Mouse (Mus musculus) embryonic facial prominence, embryonic 13.5 days (tissue): ENCODE data around the gene Ccnd3. TPM values are rescaled to one million over a fixed set of nuclear protein-coding genes. Genes with fewer than 3 reads are reported as not detected.

Experiments
- ATAC-seq: fragments of 200-750 bp; cut with Nextera tagmentation; 2 replicates; pipeline ENCODE4 v1.8.0; 2017; ENCODE audit warnings: low read depth; ENCODE audit not compliant: insufficient number of reproducible peaks, insufficient read depth, low FRiP score, low TSS enrichment
- H3K27ac ChIP-seq: fragments of 300-500 bp; sonication (generic); 2 replicates; pipeline ENCODE4 v1.5.1; 2015; ENCODE audit warnings: moderate library complexity, mild to moderate bottlenecking, inconsistent platforms
- H3K27me3 ChIP-seq: fragments of 300-500 bp; sonication (generic); 2 replicates; pipeline ENCODE4 v1.6.1; 2015; ENCODE audit warnings: mild to moderate bottlenecking, inconsistent platforms
- H3K36me3 ChIP-seq: fragments of 300-500 bp; sonication (generic); 2 replicates; pipeline ENCODE4 v1.6.1; 2015; ENCODE audit warnings: mild to moderate bottlenecking, inconsistent platforms
- H3K4me1 ChIP-seq: fragments of 300-500 bp; sonication (generic); 2 replicates; pipeline ENCODE4 v1.6.1; 2015; ENCODE audit warnings: inconsistent platforms
- H3K4me2 ChIP-seq: fragments of 300-500 bp; sonication (generic); 2 replicates; pipeline ENCODE4 v1.6.1; 2015; ENCODE audit warnings: moderate library complexity, mild to moderate bottlenecking, inconsistent platforms
- H3K4me3 ChIP-seq: fragments of 300-500 bp; sonication (generic); 2 replicates; pipeline ENCODE4 v1.5.1; 2015; ENCODE audit warnings: mild to moderate bottlenecking, inconsistent platforms
- H3K9ac ChIP-seq: fragments of 300-500 bp; sonication (generic); 2 replicates; pipeline ENCODE4 v1.6.1; 2015; ENCODE audit warnings: mild to moderate bottlenecking, inconsistent platforms
- H3K9me3 ChIP-seq: fragments of 300-500 bp; sonication (generic); 2 replicates; pipeline ENCODE4 v1.6.1; 2016; ENCODE audit warnings: inconsistent platforms
- WGBS: fragments of 180-500 bp; shearing (Covaris S2); methylation state at CpG from one replicate; pipeline ENCODE4 v1.1.7; 2015; ENCODE audit warnings: mixed read lengths; 5-methylcytosine and 5-hydroxymethylcytosine counted together
- polyA plus RNA-seq: library from polyadenylated mRNA; unstranded; fragments of >200 nt; fragmentation: Nextera tagmentation; extraction: Ambion mirVana; gene quantifications from 2 replicates; pipeline ENCODE4 v1.2.1, GENCODE M21; 2015

Gene Ccnd3
- polyA plus RNA-seq, 1 experiment from 2014 or later, result 377 TPM

DNA sequence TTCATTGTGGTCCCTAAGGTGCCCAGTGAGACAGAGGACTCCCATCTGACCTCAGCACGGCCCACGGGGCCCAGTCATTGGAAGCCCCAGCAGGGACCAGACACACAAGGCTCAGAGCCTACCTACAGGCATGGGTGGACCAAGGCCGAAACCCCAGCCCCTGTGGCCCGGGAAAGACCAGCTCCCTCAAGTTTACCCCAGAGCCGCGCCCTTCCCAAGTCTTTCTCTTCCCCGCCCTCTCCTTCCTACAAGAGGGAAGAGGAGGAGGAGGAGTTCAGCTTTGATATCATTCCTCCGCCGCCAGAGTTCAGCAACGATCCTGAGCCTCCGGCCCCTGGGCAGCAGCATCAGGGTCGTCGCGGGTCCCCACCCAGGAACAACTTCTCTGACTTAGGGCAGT is 36.8 kb upstream of the Ccnd3 start:
- Histone ChIP-seq H3K4me2 (peak overlapping the region; percentile 48), H3K27me3 (peaks cover 33% of the 10 kb centered on the region), H3K36me3 (no peaks in the 10 kb centered on the region), H3K4me3 (peak overlapping the region; percentile 34), H3K9ac (peak overlapping the region; percentile 44; the same call in 1 of the 2 replicates), H3K27ac (no peak overlapping the region), H3K4me1 (peaks cover 46% of the 10 kb centered on the region), H3K9me3 (no peaks in the 10 kb centered on the region)
- WGBS, result 19% methylated on average over 14 of the region's 14 CpGs
- ATAC-seq, result no peak

DNA sequence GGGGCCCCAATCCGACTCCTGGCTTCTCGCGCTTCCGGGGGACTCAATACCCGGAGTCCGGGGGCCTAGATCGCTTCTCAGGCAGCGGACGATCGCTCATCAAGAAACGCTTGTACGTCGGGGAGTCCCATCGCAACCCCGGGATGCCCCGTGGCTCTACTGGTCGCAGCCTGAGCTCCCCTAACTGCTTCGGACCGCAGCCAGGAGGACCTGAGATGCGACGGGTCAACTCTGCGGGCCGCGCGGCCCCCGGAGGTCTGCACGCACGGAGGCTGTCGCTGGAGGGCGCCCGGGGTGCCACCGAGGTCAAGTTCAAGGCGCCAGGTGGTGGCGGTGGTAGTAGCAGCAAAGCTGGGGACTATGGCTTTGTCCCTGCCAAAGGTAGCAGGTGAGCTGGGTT is 36.4 kb upstream of the Ccnd3 start:
- peaks cover 33% of the 10 kb centered on the region for H3K27me3 ChIP-seq
- H3K4me2 ChIP-seq, result peak overlapping the region; percentile 48
- peaks cover 48% of the 10 kb centered on the region for H3K4me1 ChIP-seq
- peak overlapping the region; percentile 34 for H3K4me3 ChIP-seq
- H3K36me3 ChIP-seq, result no peaks in the 10 kb centered on the region
- no peak for ATAC-seq
- peak overlapping the region; percentile 44; the same call in 1 of the 2 replicates for H3K9ac ChIP-seq
- no peak overlapping the region for H3K27ac ChIP-seq
- no peaks in the 10 kb centered on the region for H3K9me3 ChIP-seq
- WGBS, result 13% methylated on average over 34 of the region's 34 CpGs

DNA sequence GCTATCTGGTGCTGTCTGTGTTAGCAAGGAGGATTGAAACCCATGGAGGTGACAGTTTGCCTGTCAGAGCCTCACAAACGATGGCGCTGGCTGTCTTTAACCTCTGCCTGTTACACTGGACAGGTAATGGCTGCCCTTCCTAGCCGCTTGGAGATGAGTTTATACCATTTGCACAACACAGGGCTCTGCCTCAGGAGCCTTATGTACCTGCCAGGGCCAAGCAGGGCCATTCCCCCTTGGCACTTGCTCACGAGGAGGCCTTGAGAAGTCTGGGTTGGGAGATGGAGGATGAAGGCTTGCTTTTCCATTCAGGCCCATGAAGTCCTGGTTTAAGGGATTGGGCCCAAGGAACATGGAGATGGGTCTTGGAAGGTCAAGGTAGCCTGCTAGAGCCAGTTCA is 35.2 kb upstream of the Ccnd3 start:
- Histone ChIP-seq H3K36me3 (no peaks in the 10 kb centered on the region), H3K4me3 (no peak overlapping the region), H3K27me3 (peaks cover 33% of the 10 kb centered on the region), H3K9me3 (no peaks in the 10 kb centered on the region; the same call in 1 of the 2 replicates), H3K4me2 (no peak overlapping the region), H3K27ac (no peak overlapping the region), H3K4me1 (peaks cover 48% of the 10 kb centered on the region), H3K9ac (no peak overlapping the region)
- 91% methylated on average over 4 of the region's 4 CpGs for WGBS
- no peak for ATAC-seq

DNA sequence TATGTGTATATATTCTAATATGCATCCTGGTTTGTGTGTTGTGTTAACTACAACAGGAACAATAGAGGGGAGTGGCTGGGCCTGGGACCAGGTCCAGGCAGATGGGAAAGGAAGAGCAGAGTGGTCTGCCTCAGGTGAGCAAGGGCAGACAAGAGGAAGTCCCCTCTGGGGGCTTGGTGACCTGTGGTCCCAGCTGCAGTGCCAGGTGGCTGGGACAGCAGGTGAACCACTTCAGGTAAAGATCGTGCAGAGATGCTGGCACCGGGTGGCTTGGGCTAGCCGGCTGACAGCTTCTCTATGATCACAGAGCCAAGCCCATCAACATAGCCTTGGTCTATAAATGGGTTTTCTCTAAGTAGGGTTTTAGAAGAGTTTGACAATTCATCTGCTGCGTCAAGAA is 34.7 kb upstream of the Ccnd3 start:
- H3K4me3 ChIP-seq, result no peak overlapping the region
- H3K4me1 ChIP-seq, result peaks cover 47% of the 10 kb centered on the region
- peaks cover 33% of the 10 kb centered on the region for H3K27me3 ChIP-seq
- WGBS, result 84% methylated on average over 4 of the region's 4 CpGs
- ATAC-seq, result no peak
- H3K9ac ChIP-seq, result no peak overlapping the region
- H3K36me3 ChIP-seq, result no peaks in the 10 kb centered on the region
- H3K4me2 ChIP-seq, result no peak overlapping the region
- no peak overlapping the region for H3K27ac ChIP-seq
- no peaks in the 10 kb centered on the region; the same call in 1 of the 2 replicates for H3K9me3 ChIP-seq

DNA sequence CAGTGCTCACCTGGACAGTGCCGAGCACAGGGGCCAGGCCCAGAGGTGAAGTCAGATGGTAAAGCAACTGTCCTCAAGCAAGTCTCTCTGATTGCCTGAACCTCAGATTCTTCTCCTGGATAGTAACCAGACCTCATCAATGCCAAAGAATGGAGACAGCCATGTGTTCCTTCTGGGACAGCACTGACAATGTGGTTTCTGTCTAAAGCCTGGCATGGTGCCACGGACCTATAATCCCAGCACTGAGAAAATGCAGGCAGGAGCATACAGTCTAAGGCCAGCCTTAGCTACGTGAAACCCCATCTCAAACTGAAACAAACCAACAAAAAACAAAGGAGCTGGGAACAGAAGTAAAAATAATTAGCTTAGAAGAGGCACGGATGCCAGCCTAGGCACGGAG is 34.2 kb upstream of the Ccnd3 start:
- WGBS, result 47% methylated on average over 5 of the region's 5 CpGs
- no peak for ATAC-seq
- no peaks in the 10 kb centered on the region for H3K36me3 ChIP-seq
- H3K9me3 ChIP-seq, result no peaks in the 10 kb centered on the region; the same call in 1 of the 2 replicates
- no peak overlapping the region for H3K4me3 ChIP-seq
- peaks cover 41% of the 10 kb centered on the region for H3K4me1 ChIP-seq
- peaks cover 33% of the 10 kb centered on the region for H3K27me3 ChIP-seq
- H3K27ac ChIP-seq, result peak overlapping the region; percentile 66; the same call in 1 of the 2 replicates
- no peak overlapping the region for H3K4me2 ChIP-seq
- no peak overlapping the region for H3K9ac ChIP-seq

DNA sequence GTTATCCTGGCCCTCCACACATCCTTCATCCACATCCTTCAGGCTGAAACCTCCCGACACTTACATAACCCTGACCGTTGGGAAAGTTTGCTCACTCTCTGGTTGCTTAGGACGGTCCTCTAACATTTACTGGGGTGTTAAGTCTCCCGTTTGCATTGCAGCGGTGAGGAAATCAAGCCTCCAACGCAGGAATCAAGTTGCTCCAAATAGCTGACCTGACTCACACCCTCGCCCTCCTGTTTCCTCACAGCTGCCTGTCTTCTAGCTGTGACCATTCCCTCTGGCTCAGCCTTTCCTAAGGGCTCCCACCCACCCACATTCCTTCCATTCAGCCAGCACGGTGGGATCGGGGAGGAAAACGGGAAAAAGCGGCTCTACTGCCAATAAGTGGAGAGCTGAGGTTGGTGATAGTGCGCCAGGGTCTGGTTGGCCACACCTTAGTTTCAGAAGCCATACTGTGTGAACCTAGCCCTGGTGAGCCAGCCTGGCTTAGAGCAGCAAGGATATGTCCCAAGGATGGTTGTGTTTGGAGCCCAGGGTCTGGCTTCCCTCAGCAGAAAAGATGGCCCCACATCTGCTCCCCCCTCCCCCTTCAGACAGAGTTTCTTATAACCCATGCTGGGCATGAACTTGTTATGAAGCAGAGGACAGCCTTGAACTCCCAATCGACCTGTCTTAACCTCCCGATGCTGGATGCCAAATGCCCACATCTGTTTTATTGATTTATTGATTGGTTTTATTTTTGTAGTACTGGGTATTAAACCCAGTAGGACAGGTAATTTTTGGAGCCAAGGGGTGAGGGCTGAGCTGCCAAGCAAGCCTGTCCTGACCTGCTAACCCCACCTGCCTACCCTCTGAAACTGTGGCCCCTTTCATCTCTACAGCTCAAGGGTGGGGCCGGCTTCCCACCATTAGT is 32.2 kb upstream of the Ccnd3 start:
- no peaks in the 10 kb centered on the region for H3K36me3 ChIP-seq
- 46% methylated on average over 15 of the region's 15 CpGs for WGBS

DNA sequence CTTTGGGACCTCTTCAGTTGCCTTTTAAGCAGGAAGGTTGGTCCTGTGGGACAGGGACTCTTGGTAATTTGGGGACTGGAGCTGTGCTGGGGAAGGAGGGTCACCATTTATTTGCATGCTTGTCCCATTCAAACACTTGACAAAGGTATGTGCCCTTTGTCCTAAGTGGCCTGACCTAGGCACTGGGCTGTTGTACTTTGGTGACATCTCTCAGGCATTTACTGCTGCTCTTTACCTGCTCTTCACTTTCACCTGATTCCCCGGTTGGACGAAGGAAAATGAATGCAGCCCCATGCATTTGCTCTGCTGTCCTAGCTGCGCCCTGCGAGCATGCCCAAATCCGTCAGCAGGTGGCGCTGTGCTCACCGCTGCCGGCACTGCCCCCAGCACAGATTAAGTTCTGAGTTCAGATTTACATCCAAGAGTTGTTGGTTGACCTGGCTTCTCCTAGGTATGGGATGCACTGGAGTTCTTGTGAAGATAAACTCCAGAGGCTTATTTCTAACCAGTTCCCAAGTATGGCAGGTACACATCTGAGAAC is 31.3 kb upstream of the Ccnd3 start:
- WGBS, result 14% methylated on average over 8 of the region's 8 CpGs
- no peaks in the 10 kb centered on the region; the same call in 1 of the 2 replicates for H3K9me3 ChIP-seq

More for the DNA sequence above, 32.2 kb upstream of the Ccnd3 start:
- peaks cover 22% of the 10 kb centered on the region for H3K27me3 ChIP-seq
- H3K4me1 ChIP-seq, result peaks cover 32% of the 10 kb centered on the region
- no peak overlapping the region for H3K9ac ChIP-seq
- no peak overlapping the region for H3K27ac ChIP-seq
- H3K4me2 ChIP-seq, result no peak overlapping the region
- 0 out of 2 replicates have a peak, but pooled peaks have one; percentile 27 for ATAC-seq
- no peak overlapping the region for H3K4me3 ChIP-seq
- no peaks in the 10 kb centered on the region; the same call in 1 of the 2 replicates for H3K9me3 ChIP-seq

DNA sequence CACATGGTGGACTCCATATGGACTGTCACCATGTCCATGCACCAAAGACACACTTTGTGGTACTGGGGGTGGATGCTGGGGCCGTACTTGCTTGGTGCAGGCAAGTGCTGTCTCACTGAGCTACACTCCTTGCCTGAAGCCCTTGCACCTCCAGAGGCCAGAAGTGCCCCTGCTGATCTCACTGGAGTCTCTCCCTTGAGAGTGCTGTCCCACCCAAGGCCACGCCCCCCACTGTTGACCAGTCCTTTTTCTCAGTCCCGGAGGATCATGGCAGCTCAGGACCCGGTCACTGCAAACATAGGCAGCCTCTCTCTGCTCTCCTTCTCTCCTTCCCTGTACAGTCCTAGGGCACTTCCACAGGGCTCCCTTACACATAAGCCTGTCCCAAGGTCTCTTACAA is 30.6 kb upstream of the Ccnd3 start:
- Histone ChIP-seq H3K4me1 (peaks cover 20% of the 10 kb centered on the region), H3K9ac (no peak overlapping the region), H3K4me3 (no peak overlapping the region), H3K4me2 (no peak overlapping the region), H3K36me3 (no peaks in the 10 kb centered on the region), H3K27me3 (peaks cover 6% of the 10 kb centered on the region), H3K9me3 (no peaks in the 10 kb centered on the region; the same call in 1 of the 2 replicates), H3K27ac (no peak overlapping the region)
- 84% methylated on average over 4 of the region's 4 CpGs for WGBS
- ATAC-seq, result no peak

More for the DNA sequence above, 31.3 kb upstream of the Ccnd3 start:
- Histone ChIP-seq H3K4me3 (no peak overlapping the region), H3K27ac (no peak overlapping the region), H3K4me2 (no peak overlapping the region), H3K4me1 (peaks cover 26% of the 10 kb centered on the region), H3K27me3 (peaks cover 14% of the 10 kb centered on the region), H3K9ac (no peak overlapping the region), H3K36me3 (no peaks in the 10 kb centered on the region)
- ATAC-seq, result no peak

DNA sequence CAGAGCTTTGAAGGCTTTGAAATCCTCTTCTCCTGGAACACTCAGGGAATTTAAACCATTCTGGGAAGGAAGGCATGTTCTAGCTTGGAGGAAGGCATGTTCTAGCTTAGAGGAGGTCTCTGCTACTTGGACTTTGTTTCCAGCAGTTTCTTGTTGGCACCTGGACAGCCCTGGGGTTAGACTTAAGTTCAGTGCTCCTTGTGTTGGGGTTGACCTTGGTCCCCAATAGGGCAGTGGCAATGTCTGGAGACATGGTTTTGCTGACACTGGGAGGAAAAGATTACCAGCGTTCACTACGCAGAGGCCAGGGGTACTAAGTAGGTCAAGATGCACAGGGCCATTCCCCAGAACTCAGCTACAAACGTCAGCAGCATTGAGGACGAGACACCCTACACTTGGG is 29.7 kb upstream of the Ccnd3 start:
- Histone ChIP-seq H3K9ac (no peak overlapping the region), H3K4me2 (no peak overlapping the region), H3K36me3 (no peaks in the 10 kb centered on the region), H3K4me1 (peaks cover 18% of the 10 kb centered on the region), H3K27me3 (no peaks in the 10 kb centered on the region), H3K27ac (no peak overlapping the region), H3K9me3 (no peaks in the 10 kb centered on the region; the same call in 1 of the 2 replicates), H3K4me3 (no peak overlapping the region)
- WGBS, result 84% methylated on average over 4 of the region's 4 CpGs
- ATAC-seq, result no peak

DNA sequence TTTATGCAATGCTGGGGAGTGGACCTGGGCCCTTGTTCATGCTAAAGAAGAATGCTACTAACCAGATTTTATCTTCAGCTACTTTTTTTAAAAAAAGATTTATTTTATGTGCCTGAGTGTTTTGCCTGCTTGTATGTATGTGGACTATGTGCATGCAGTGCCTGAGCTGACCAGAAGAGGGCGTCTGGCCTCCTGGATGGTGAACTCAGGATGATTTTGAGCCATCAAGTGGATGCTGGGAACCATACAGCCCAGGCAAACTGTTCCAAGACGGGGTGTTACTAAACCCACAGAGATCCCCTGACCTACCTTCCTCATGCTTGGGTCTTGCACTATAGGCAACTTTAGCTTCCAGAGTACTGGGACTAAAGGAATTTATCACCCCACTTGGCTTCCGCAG is 29.1 kb upstream of the Ccnd3 start:
- H3K4me2 ChIP-seq, result no peak overlapping the region
- no peak for ATAC-seq
- WGBS, result 56% methylated on average over 3 of the region's 3 CpGs

DNA sequence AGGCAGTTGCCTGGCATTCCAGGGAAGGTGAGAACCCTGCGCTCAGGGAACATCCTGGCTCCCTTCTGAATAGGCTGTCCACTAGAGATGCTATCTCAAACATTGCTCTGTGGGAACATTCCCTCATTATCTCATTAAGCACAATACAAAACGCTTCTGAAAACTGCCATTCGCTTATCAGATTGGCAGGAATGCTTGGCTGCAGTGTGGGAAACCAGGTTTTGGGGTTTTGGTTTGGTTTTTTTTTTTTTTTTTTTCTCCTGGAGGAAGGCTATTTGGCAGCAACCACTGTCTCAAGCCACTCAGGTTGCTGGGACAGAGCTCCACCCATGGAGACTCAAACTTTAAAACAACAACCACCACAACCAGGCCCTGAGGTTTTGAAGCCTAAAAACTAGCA is 25.0 kb upstream of the Ccnd3 start:
- no peak overlapping the region for H3K4me2 ChIP-seq
- H3K4me3 ChIP-seq, result no peak overlapping the region
- H3K4me1 ChIP-seq, result peaks cover 10% of the 10 kb centered on the region; the same call in 1 of the 2 replicates
- H3K36me3 ChIP-seq, result no peaks in the 10 kb centered on the region
- no peak for ATAC-seq
- WGBS, result 63% methylated on average over 3 of the region's 3 CpGs
- no peaks in the 10 kb centered on the region for H3K9me3 ChIP-seq
- H3K27me3 ChIP-seq, result no peaks in the 10 kb centered on the region
- H3K9ac ChIP-seq, result no peak overlapping the region
- H3K27ac ChIP-seq, result no peak overlapping the region

More for the DNA sequence above, 29.1 kb upstream of the Ccnd3 start:
- Histone ChIP-seq H3K4me1 (peaks cover 13% of the 10 kb centered on the region; the same call in 1 of the 2 replicates), H3K36me3 (no peaks in the 10 kb centered on the region), H3K9me3 (no peaks in the 10 kb centered on the region; the same call in 1 of the 2 replicates), H3K4me3 (no peak overlapping the region), H3K27ac (no peak overlapping the region), H3K27me3 (no peaks in the 10 kb centered on the region), H3K9ac (no peak overlapping the region)
